Mouse (Mus musculus) layer of hippocampus, postnatal 10 days (tissue): ENCODE results near the gene Rhox4e. TPM values are rescaled to one million over a fixed set of nuclear protein-coding genes. Genes with fewer than 3 reads are reported as not detected.
"Not testable (repeated sequence)": the region's sequence is repeated elsewhere in the genome, so short reads cannot be mapped to it uniquely, and the experiment has no call there.

Experiments
- DNase-seq, 2 experiments: peaks; one replicate each; pipeline ENCODE4 v3.0.0; 2021; ENCODE audit warnings: low spot score in 2 of 2
- long read RNA-seq: library from polyadenylated mRNA; stranded (forward); transcript quantifications from one replicate; pipeline ENCODE4 v2.0.0, GENCODE M21; 2023
- total RNA-seq, 2 experiments: library from RNA; stranded (reverse); gene quantifications; 2 replicates each; pipeline ENCODE4 v1.2.3; 2021

Rhox4e gene
- total RNA-seq, result not detected
- long read RNA-seq, result 0 reads

GRCm38 (mm10) chrX:37557112-37557511 lies at the start of gene Rhox4e:
Gene Rhox4e (plus strand): TSS chrX:37557412.
- DNase-seq, result not testable (repeated sequence)

- DNase-seq, result not testable (repeated sequence)
These were observed 43.2 kb upstream of the Rhox4e start, which contains the start of gene Rhox4d for GRCm38 (mm10) chrX:37514059-37514458. Gene Rhox4d (plus strand): TSS chrX:37514359.

GRCm38 (mm10) chrX:37530152-37530551 lies 27.1 kb upstream of the Rhox4e start, which contains the start of gene Rhox2e:
Gene Rhox2e (plus strand): TSS chrX:37530452.
- not testable (repeated sequence) for DNase-seq

- DNase-seq, result not testable (repeated sequence)
These were observed 15.5 kb upstream of the Rhox4e start, which contains the start of gene Rhox3e for GRCm38 (mm10) chrX:37541719-37542118. Gene Rhox3e (plus strand): TSS chrX:37542019.

GRCm38 (mm10) chrX:37571105-37571504 lies 13.9 kb downstream of the Rhox4e start, which contains the start of gene Rhox2f:
Gene Rhox2f (plus strand): TSS chrX:37571405.
- DNase-seq, result not testable (repeated sequence)

- not testable (repeated sequence) for DNase-seq
These were observed 15.4 kb downstream of the Rhox4e start for GRCm38 (mm10) chrX:37572638-37573037.

GRCm38 (mm10) chrX:37580692-37581091 lies 23.5 kb downstream of the Rhox4e start, which contains the start of gene Rhox3f:
Gene Rhox3f (plus strand): TSS chrX:37580992.
- DNase-seq, result not testable (repeated sequence)

GRCm38 (mm10) chrX:37607604-37608003 lies 50.4 kb downstream of the Rhox4e start, which contains the start of gene Rhox4f:
Gene Rhox4f (minus strand): TSS chrX:37607704.
- not testable (repeated sequence) for DNase-seq

Other genes with a start within 250 kb of the Rhox4e start
- gene Rhox3a2, start 177.4 kb upstream of the Rhox4e start, total RNA-seq, result not detected
- not detected for gene Rhox4a2, start 166.6 kb upstream of the Rhox4e start, total RNA-seq
- gene Rhox2b, start 145.3 kb upstream of the Rhox4e start, total RNA-seq, result not detected
- gene Rhox4b, start 124.9 kb upstream of the Rhox4e start, total RNA-seq, result not detected
- gene Rhox2c, start 103.7 kb upstream of the Rhox4e start, total RNA-seq, result not detected
- gene Rhox3c, start 98.8 kb upstream of the Rhox4e start, total RNA-seq, result not detected
- not detected for gene Rhox4c, start 77.1 kb upstream of the Rhox4e start, total RNA-seq
- not detected for gene Rhox2d, start 64.0 kb upstream of the Rhox4e start, total RNA-seq
- not detected for gene Rhox4d, start 43.1 kb upstream of the Rhox4e start, total RNA-seq
- gene Rhox2e, start 27.0 kb upstream of the Rhox4e start, total RNA-seq, result not detected
- not detected for gene Rhox3e, start 15.4 kb upstream of the Rhox4e start, total RNA-seq
- not detected for gene Rhox2f, start 14.0 kb downstream of the Rhox4e start, total RNA-seq
- not detected for gene Rhox3f, start 23.6 kb downstream of the Rhox4e start, total RNA-seq
- gene Rhox4f, start 50.3 kb downstream of the Rhox4e start, total RNA-seq, result not detected
- gene Rhox3g, start 71.2 kb downstream of the Rhox4e start, total RNA-seq, result not detected
- gene Rhox2g, start 86.1 kb downstream of the Rhox4e start, total RNA-seq, result not detected
- not detected for gene Rhox4g, start 93.9 kb downstream of the Rhox4e start, total RNA-seq
- gene Rhox3h, start 111.4 kb downstream of the Rhox4e start, total RNA-seq, result not detected
- not detected for gene Rhox2h, start 115.9 kb downstream of the Rhox4e start, total RNA-seq
- gene Rhox5, start 247.4 kb downstream of the Rhox4e start, total RNA-seq, result not detected